Mouse (Mus musculus): ENCODE results near the gene Sptan1.

- TF ChIP-seq CTCF (conservative IDR thresholded peaks at IDR 0.05 in 1 of 2, IDR thresholded peaks at IDR 0.05 in 1 of 2; ENCODE audit: low read depth in 2 of 2, low read length in 2 of 2), result no peak
- TF ChIP-seq KAT2A (IDR thresholded peaks at IDR 0.05; ENCODE audit: insufficient replicate concordance, low read length), result no peak
- no peak for TF ChIP-seq CHD1 (IDR thresholded peaks at IDR 0.05; ENCODE audit: low read depth, low read length)
These were observed 111.1 kb downstream of the Sptan1 start for GRCm38 (mm10) chr2:30076439-30076838.
